Mouse (Mus musculus) MEL (cell line): ENCODE results near the gene Slc4a2. TPM values are rescaled to one million over a fixed set of nuclear protein-coding genes. Genes with fewer than 3 reads are reported as not detected.

Experiments used
- DNase-seq: peaks from one replicate; pipeline ENCODE4 v3.0.0; 2011; ENCODE audit warnings: low read depth, low spot score
- H3K27ac ChIP-seq: 2 replicates; pipeline ENCODE4 v1.5.1; 2012; ENCODE audit warnings: low read depth, mild to moderate bottlenecking, control low read depth, low read length, moderate library complexity; ENCODE audit not compliant: control insufficient read depth
- H3K27me3 ChIP-seq, 2 experiments: fragments of 150-350 bp in 1 of 2; sonication (generic) in 1 of 2; 2 replicates each; pipeline ENCODE4 v1.6.1; 2012; ENCODE audit warnings: low read length in 2 of 2, mild to moderate bottlenecking in 2 of 2, improper control_type of control experiment in 1 of 2, moderate library complexity in 1 of 2; ENCODE audit not compliant: insufficient read depth in 2 of 2, control insufficient read depth in 1 of 2
- H3K36me3 ChIP-seq, 2 experiments: 2 replicates each; pipeline ENCODE4 v1.6.1; 2012 to 2014; ENCODE audit warnings: low read length in 2 of 2, improper control_type of control experiment in 1 of 2, inconsistent platforms in 1 of 2, mild to moderate bottlenecking in 1 of 2; ENCODE audit not compliant: insufficient read depth in 2 of 2, control insufficient read depth in 1 of 2
- H3K4me1 ChIP-seq, 2 experiments: fragments of 150-350 bp in 1 of 2; sonication (generic) in 1 of 2; 2 replicates each; pipeline ENCODE4 v1.6.1; 2012; ENCODE audit warnings: low read length in 2 of 2, improper control_type of control experiment in 1 of 2, mild to moderate bottlenecking in 1 of 2; ENCODE audit not compliant: insufficient read depth in 2 of 2, control insufficient read depth in 1 of 2
- H3K4me3 ChIP-seq, 2 experiments: fragments of 150-350 bp in 1 of 2; sonication (generic) in 1 of 2; 2 replicates each; pipeline ENCODE4 v1.5.1; 2012; ENCODE audit warnings: low read depth in 2 of 2, low read length in 2 of 2, mild to moderate bottlenecking in 2 of 2, moderate library complexity in 2 of 2, control low read depth in 1 of 2, improper control_type of control experiment in 1 of 2; ENCODE audit not compliant: control insufficient read depth in 1 of 2, insufficient read depth in 1 of 2
- H3K79me2 ChIP-seq: 2 replicates; pipeline ENCODE4 v1.6.1; 2012; ENCODE audit warnings: mild to moderate bottlenecking, low read length, moderate library complexity; ENCODE audit not compliant: control insufficient read depth, poor library complexity, insufficient read depth
- H3K9ac ChIP-seq: 2 replicates; pipeline ENCODE4 v1.6.1; 2012; ENCODE audit warnings: low read depth, mild to moderate bottlenecking, control low read depth, low read length, moderate library complexity; ENCODE audit not compliant: control insufficient read depth, poor library complexity, severe bottlenecking
- H3K9me3 ChIP-seq: fragments of 150-350 bp; sonication (generic); replicated peaks from 2 replicates; pipeline ENCODE4 v1.6.1; 2012; ENCODE audit warnings: mild to moderate bottlenecking, low read length, improper control_type of control experiment, moderate library complexity; ENCODE audit not compliant: insufficient read depth
- CHD1 ChIP-seq: IDR thresholded peaks from 2 replicates; pipeline ENCODE4 v1.6.1; 2012; ENCODE audit warnings: low read depth, mild to moderate bottlenecking, inconsistent platforms, low read length, improper control_type of control experiment
- CTCF ChIP-seq, 3 experiments: IDR thresholded peaks in 2 of 3; conservative IDR thresholded peaks in 1 of 3; 2 replicates each; pipeline ENCODE4 v1.5.1; 2011 to 2012; ENCODE audit warnings: low read length in 3 of 3, low read depth in 2 of 3, mild to moderate bottlenecking in 2 of 3, improper control_type of control experiment in 1 of 3, inconsistent platforms in 1 of 3, mixed read lengths in 1 of 3, moderate library complexity in 1 of 3; ENCODE audit not compliant: control insufficient read depth in 1 of 3, insufficient read depth in 1 of 3, poor library complexity in 1 of 3, severe bottlenecking in 1 of 3
- EP300 ChIP-seq, 2 experiments: IDR thresholded peaks; 2 replicates each; pipeline ENCODE4 v1.6.1; 2011; ENCODE audit warnings: improper control_type of control experiment in 2 of 2, low read length in 2 of 2, low read depth in 1 of 2, mild to moderate bottlenecking in 1 of 2
- ETS1 ChIP-seq: IDR thresholded peaks from 2 replicates; pipeline ENCODE4 v1.6.1; 2012; ENCODE audit warnings: low read depth, mild to moderate bottlenecking, inconsistent platforms, low read length, improper control_type of control experiment, moderate library complexity
- JUND ChIP-seq: IDR thresholded peaks from 2 replicates; pipeline ENCODE4 v1.6.1; 2011; ENCODE audit warnings: low read depth, mild to moderate bottlenecking, improper control_type of control experiment, low read length
- KAT2A ChIP-seq: conservative IDR thresholded peaks from 2 replicates; pipeline ENCODE4 v1.6.1; 2012; ENCODE audit warnings: low read depth, low read length, improper control_type of control experiment, inconsistent platforms
- MEF2A ChIP-seq: IDR thresholded peaks from 2 replicates; pipeline ENCODE4 v1.6.1; 2014; ENCODE audit warnings: low read depth, mild to moderate bottlenecking, inconsistent platforms, low read length, improper control_type of control experiment; ENCODE audit not compliant: poor library complexity, insufficient replicate concordance, severe bottlenecking; ENCODE audit errors: extremely low read depth
- MYB ChIP-seq: IDR thresholded peaks from 2 replicates; pipeline ENCODE4 v1.6.1; 2011; ENCODE audit warnings: mild to moderate bottlenecking, low read depth, low read length, improper control_type of control experiment
- MYC ChIP-seq: IDR thresholded peaks from 2 replicates; pipeline ENCODE4 v1.6.1; 2011; ENCODE audit warnings: low read depth, mild to moderate bottlenecking, low read length, improper control_type of control experiment, moderate library complexity
- NELFE ChIP-seq: IDR thresholded peaks from 2 replicates; pipeline ENCODE4 v1.6.1; 2011; ENCODE audit warnings: low read depth, low read length, improper control_type of control experiment
- NRF1 ChIP-seq: IDR thresholded peaks from 2 replicates; pipeline ENCODE4 v1.6.1; 2014; ENCODE audit warnings: low read depth, mild to moderate bottlenecking, inconsistent platforms, low read length, improper control_type of control experiment, moderate library complexity; ENCODE audit not compliant: poor library complexity, insufficient read depth, severe bottlenecking
- POLR2A ChIP-seq, 2 experiments: IDR thresholded peaks; 2 replicates each; pipeline ENCODE4 v1.6.1; 2011 to 2012; ENCODE audit warnings: low read length in 2 of 2, mild to moderate bottlenecking in 2 of 2, control low read depth in 1 of 2, improper control_type of control experiment in 1 of 2, low read depth in 1 of 2, moderate library complexity in 1 of 2; ENCODE audit not compliant: control insufficient read depth in 1 of 2, insufficient read depth in 1 of 2, poor library complexity in 1 of 2
- POLR2AphosphoS2 ChIP-seq: IDR thresholded peaks from 2 replicates; pipeline ENCODE4 v1.6.1; 2011; ENCODE audit warnings: low read length, improper control_type of control experiment
- POLR2AphosphoS5 ChIP-seq: IDR thresholded peaks from 2 replicates; pipeline ENCODE4 v1.6.1; 2012; ENCODE audit warnings: low read depth, borderline replicate concordance, mild to moderate bottlenecking, inconsistent platforms, low read length, moderate library complexity, mixed read lengths
- RCOR1 ChIP-seq: IDR thresholded peaks from 2 replicates; pipeline ENCODE4 v1.6.1; 2012; ENCODE audit warnings: low read depth, mild to moderate bottlenecking, inconsistent platforms, low read length, improper control_type of control experiment
- SMC3 ChIP-seq: IDR thresholded peaks from 2 replicates; pipeline ENCODE4 v1.6.1; 2011; ENCODE audit warnings: low read depth, low read length, improper control_type of control experiment
- TAL1 ChIP-seq: IDR thresholded peaks from 2 replicates; pipeline ENCODE4 v1.6.1; 2012; ENCODE audit warnings: mild to moderate bottlenecking, inconsistent platforms, low read length, moderate library complexity, mixed read lengths
- TCF12 ChIP-seq: IDR thresholded peaks from 2 replicates; pipeline ENCODE4 v1.6.1; 2014; ENCODE audit warnings: low read depth, mild to moderate bottlenecking, inconsistent platforms, low read length, improper control_type of control experiment, moderate library complexity
- USF2 ChIP-seq, 2 experiments: IDR thresholded peaks; 2 replicates each; pipeline ENCODE4 v1.6.1; 2011 to 2012; ENCODE audit warnings: improper control_type of control experiment in 2 of 2, low read length in 2 of 2, borderline replicate concordance in 1 of 2, inconsistent platforms in 1 of 2, low read depth in 1 of 2, mild to moderate bottlenecking in 1 of 2; ENCODE audit not compliant: insufficient read depth in 1 of 2
- ZC3H11A ChIP-seq: IDR thresholded peaks from 2 replicates; pipeline ENCODE4 v1.6.1; 2012; ENCODE audit warnings: low read depth, mild to moderate bottlenecking, inconsistent platforms, low read length, improper control_type of control experiment
- ZMIZ1 ChIP-seq: IDR thresholded peaks from 2 replicates; pipeline ENCODE4 v1.6.1; 2012; ENCODE audit warnings: low read depth, mild to moderate bottlenecking, inconsistent platforms, low read length, improper control_type of control experiment, moderate library complexity
- polyA plus RNA-seq, 2 experiments: library from polyadenylated mRNA; stranded (reverse) in 1 of 2; unstranded in 1 of 2; fragments of >175 nt in 1 of 2; fragments of >200 nt in 1 of 2; gene quantifications; 2 replicates each; pipeline versions ENCODE4 v1.2.1 to v1.2.4; 2012; ENCODE audit warnings: low replicate concordance in 2 of 2, low read depth in 1 of 2; ENCODE audit not compliant: insufficient read length in 2 of 2, insufficient read depth in 1 of 2, missing spikeins in 1 of 2
- total RNA-seq: library from RNA; depleted of rRNA; stranded (reverse); fragments of 300-350 nt; gene quantifications from 2 replicates; pipeline ENCODE4 v1.2.3, GENCODE M21; 2012

Gene Slc4a2
- total and polyA plus RNA-seq, 3 experiments: 20.9 to 56.3 TPM; not detected in 1

DNA sequence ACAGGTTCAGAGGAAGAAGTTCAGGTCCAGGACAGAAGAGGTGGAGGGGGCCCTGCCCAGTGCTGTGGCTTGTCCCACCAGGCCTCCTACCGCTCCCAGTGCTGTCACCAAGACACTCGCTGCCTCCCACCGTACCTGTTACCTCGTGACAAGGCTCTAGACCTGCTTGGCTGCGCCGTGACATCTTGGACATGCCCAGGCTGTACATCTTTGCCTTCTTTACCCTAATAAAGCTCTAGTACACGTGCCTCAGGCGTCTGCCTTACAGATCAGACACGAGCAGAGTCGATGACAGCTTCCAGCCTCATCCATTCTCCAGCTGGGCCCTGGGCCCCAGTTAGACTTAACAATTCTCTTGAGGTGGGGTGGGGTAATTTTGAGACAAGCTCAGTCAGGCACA, 6.0 kb upstream of the Slc4a2 start:
- TF ChIP-seq MYB: no peak
- no peak overlapping the region for H3K27ac ChIP-seq

DNA sequence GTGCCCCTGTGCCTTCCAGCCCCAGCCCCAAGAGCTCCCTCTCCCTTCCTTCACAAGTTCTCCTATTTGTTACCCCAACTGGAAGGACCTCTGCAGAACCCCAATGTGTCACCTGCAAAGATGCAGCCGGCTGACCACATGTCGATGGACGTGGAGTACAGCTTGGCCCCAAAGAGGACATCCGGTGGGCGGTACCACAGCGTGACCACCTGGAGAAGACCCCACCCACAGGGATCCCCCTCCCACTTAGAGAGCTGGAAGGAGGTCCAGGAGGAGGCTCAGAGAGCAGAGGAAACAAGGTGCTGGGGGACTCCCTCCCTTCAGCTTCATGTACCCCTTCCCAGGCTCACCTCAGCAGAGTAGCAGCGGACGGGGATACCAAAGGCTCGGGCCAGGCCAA, 3.3 kb upstream of the Slc4a2 start:
- Histone ChIP-seq H3K4me1 (peaks cover 3 to 8% of the 10 kb centered on the region in 2 experiments; a peak in 3 of 4 replicates), H3K27ac (no peak overlapping the region), H3K9ac (no peak overlapping the region), H3K9me3 (no peaks in the 10 kb centered on the region), H3K79me2 (peaks cover 8% of the 10 kb centered on the region; the same call in 1 of the 2 replicates), H3K4me3 (no peak overlapping the region), H3K27me3 (no peaks in the 10 kb centered on the region), H3K36me3 (peaks cover 0 to 2% of the 10 kb centered on the region in 2 experiments; a peak in 1 of 4 replicates)
- DNase-seq: no peak
- no peak for TF ChIP-seq SMC3
- TF ChIP-seq POLR2AphosphoS2: no peak
- no peak for TF ChIP-seq ETS1
- TF ChIP-seq TCF12: no peak
- no peak for TF ChIP-seq POLR2A (IDR thresholded peaks at IDR 0.05; ENCODE audit: control insufficient read depth in 1 of 2, insufficient read depth in 1 of 2, low read depth in 1 of 2, low read length in 2 of 2, poor library complexity in 1 of 2)
- TF ChIP-seq JUND: no peak
- TF ChIP-seq CTCF (IDR thresholded peaks at IDR 0.05 in 2 of 3, conservative IDR thresholded peaks at IDR 0.05 in 1 of 3; ENCODE audit: control insufficient read depth in 1 of 3, insufficient read depth in 1 of 3, low read depth in 2 of 3, low read length in 3 of 3, poor library complexity in 1 of 3, severe bottlenecking in 1 of 3): no peak
- TF ChIP-seq MEF2A: no peak
- TF ChIP-seq MYC: no peak
- TF ChIP-seq NRF1: no peak
- no peak for TF ChIP-seq RCOR1
- TF ChIP-seq ZMIZ1: no peak
- no peak for TF ChIP-seq CHD1
- no peak for TF ChIP-seq USF2 (IDR thresholded peaks at IDR 0.05; ENCODE audit: borderline replicate concordance in 1 of 2, insufficient read depth in 1 of 2, low read depth in 1 of 2, low read length in 2 of 2)
- TF ChIP-seq ZC3H11A: no peak
- no peak for TF ChIP-seq EP300 (IDR thresholded peaks at IDR 0.05; ENCODE audit: low read depth in 1 of 2, low read length in 2 of 2)
- TF ChIP-seq NELFE: no peak
- no peak for TF ChIP-seq TAL1
- TF ChIP-seq KAT2A: no peak
- TF ChIP-seq POLR2AphosphoS5: no peak

More for the DNA sequence above, 6.0 kb upstream of the Slc4a2 start:
- Histone ChIP-seq H3K27me3 (no peaks in the 10 kb centered on the region), H3K9ac (no peak overlapping the region), H3K79me2 (no peaks in the 10 kb centered on the region), H3K4me3 (no peak overlapping the region), H3K36me3 (peaks cover 0 to under 1% of the 10 kb centered on the region in 2 experiments; a peak in 1 of 4 replicates), H3K9me3 (no peaks in the 10 kb centered on the region), H3K4me1 (peaks cover 0 to 5% of the 10 kb centered on the region in 2 experiments; a peak in 2 of 4 replicates)
- no peak for DNase-seq
